Mouse (Mus musculus) embryonic facial prominence, embryonic 12.5 days (tissue): ENCODE results near the gene Rpl10l. TPM values are rescaled to one million over a fixed set of nuclear protein-coding genes. Genes with fewer than 3 reads are reported as not detected.

Experiments
- ATAC-seq: fragments of 200-750 bp; cut with Nextera tagmentation; 2 replicates; pipeline ENCODE4 v1.8.0; 2017; ENCODE audit not compliant: insufficient number of reproducible peaks, insufficient read depth, low FRiP score, low TSS enrichment
- H3K27ac ChIP-seq: fragments of 300-500 bp; sonication (generic); 2 replicates; pipeline ENCODE4 v1.5.1; 2016; ENCODE audit warnings: mild to moderate bottlenecking
- H3K27me3 ChIP-seq: fragments of 300-500 bp; sonication (generic); 2 replicates; pipeline ENCODE4 v1.6.1; 2016; ENCODE audit warnings: mild to moderate bottlenecking, moderate library complexity
- H3K36me3 ChIP-seq: fragments of 300-500 bp; sonication (generic); 2 replicates; pipeline ENCODE4 v1.6.1; 2016; ENCODE audit warnings: mild to moderate bottlenecking
- H3K4me1 ChIP-seq: fragments of 300-500 bp; sonication (generic); 2 replicates; pipeline ENCODE4 v1.6.1; 2016
- H3K4me2 ChIP-seq: fragments of 300-500 bp; sonication (generic); replicated peaks from 2 replicates; pipeline ENCODE4 v1.6.1; 2016; ENCODE audit warnings: mild to moderate bottlenecking, moderate library complexity
- H3K4me3 ChIP-seq: fragments of 300-500 bp; sonication (generic); 2 replicates; pipeline ENCODE4 v1.5.1; 2016; ENCODE audit warnings: mild to moderate bottlenecking
- H3K9ac ChIP-seq: fragments of 300-500 bp; sonication (generic); 2 replicates; pipeline ENCODE4 v1.6.1; 2016; ENCODE audit warnings: mild to moderate bottlenecking, moderate library complexity
- H3K9me3 ChIP-seq: fragments of 300-500 bp; sonication (generic); 2 replicates; pipeline ENCODE4 v1.6.1; 2016; ENCODE audit warnings: mild to moderate bottlenecking, moderate library complexity
- WGBS: fragments of 180-500 bp; shearing (Covaris S2); methylation state at CpG from one replicate; pipeline ENCODE4 v1.1.7; 2016; 5-methylcytosine and 5-hydroxymethylcytosine counted together
- polyA plus RNA-seq: library from polyadenylated mRNA; unstranded; fragments of >200 nt; fragmentation: Nextera tagmentation; extraction: Ambion mirVana; gene quantifications from 2 replicates; pipeline ENCODE4 v1.2.1, GENCODE M21; 2016

Rpl10l gene
- not detected in 2 replicates for polyA plus RNA-seq

DNA sequence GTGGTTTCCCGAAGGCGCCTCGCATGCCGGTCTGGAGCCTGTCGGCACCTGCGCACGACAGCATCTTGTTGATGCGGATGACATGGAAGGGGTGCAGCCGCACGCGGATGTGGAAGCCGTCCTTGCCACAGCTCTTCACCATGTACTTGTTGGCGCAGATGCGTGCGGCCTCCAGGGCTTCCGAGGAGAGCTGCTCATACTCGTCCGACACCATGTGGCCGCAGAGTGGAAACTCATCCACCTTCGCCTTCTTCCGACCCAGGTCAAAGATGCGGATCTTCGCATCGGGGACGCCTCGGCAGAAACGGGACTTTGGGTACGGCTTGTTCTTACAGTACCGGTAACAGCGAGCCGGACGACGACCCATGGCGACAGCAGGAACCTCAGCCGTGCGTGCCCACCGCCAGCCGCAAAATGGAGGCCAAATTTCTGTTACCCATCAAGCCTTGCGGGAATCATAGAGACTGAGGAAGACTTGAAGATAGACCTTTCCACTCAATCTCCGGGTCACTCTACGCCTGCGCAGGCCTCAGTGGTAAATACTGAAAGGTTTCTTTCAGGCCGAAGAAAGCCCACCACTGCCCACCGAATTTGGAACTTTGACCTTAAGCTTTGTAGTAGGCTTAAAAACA, at the start of gene Rpl10l:
Gene Rpl10l (minus strand): TSS at position 411 of the 632 bp plus-strand sequence.
- Histone ChIP-seq H3K9me3 (peaks cover 5% of the 10 kb centered on the region; the same call in 1 of the 2 replicates), H3K9ac (no peak within 1 kb of the TSS), H3K4me1 (no peaks in the 10 kb centered on the region), H3K27me3 (no peaks in the 10 kb centered on the region), H3K4me3 (no peak within 1 kb of the TSS), H3K27ac (no peak within 1 kb of the TSS), H3K4me2 (no peak within 1 kb of the TSS), H3K36me3 (no peaks in the 10 kb centered on the region)
- 97% methylated on average over 44 of the region's 44 CpGs for WGBS
- no peak for ATAC-seq

DNA sequence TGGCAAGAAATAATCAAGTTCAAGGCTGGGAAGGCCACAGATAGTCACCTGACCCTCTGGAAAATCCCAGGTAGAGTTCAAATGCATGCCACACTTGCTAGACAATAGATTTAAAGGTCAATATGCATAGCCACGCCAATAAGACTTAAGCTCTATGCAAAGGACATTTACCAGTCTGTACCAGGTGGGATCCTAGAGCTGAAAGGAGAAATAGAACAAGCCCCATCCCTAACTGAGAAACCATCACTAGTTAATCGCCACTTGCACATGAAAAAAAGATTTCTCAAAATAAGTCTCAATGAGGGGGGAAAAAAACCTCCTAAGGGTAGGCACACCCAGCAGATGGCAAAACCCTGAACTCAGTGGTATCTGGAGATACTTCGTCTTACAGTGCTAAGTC, 8.3 kb downstream of the Rpl10l start:
- Histone ChIP-seq H3K27me3 (no peaks in the 10 kb centered on the region), H3K27ac (no peak overlapping the region), H3K4me1 (no peaks in the 10 kb centered on the region), H3K9me3 (no peaks in the 10 kb centered on the region), H3K4me3 (no peak overlapping the region), H3K9ac (no peak overlapping the region), H3K36me3 (no peaks in the 10 kb centered on the region), H3K4me2 (no peak overlapping the region)
- 88% methylated on average over 3 of the region's 3 CpGs for WGBS
- no peak for ATAC-seq

GRCm38 (mm10) chr12:66245461-66246099, 38.6 kb downstream of the Rpl10l start:
- no peak overlapping the region for H3K4me2 ChIP-seq
- ATAC-seq, result no peak
- H3K4me1 ChIP-seq, result no peaks in the 10 kb centered on the region
- no peaks in the 10 kb centered on the region for H3K9me3 ChIP-seq
- H3K27ac ChIP-seq, result no peak overlapping the region
- H3K9ac ChIP-seq, result no peak overlapping the region
- WGBS, result 82% methylated on average over 6 of the region's 6 CpGs
- H3K4me3 ChIP-seq, result no peak overlapping the region
- no peaks in the 10 kb centered on the region for H3K27me3 ChIP-seq
- H3K36me3 ChIP-seq, result no peaks in the 10 kb centered on the region

GRCm38 (mm10) chr12:66234158-66234557, 50.0 kb downstream of the Rpl10l start:
- H3K36me3 ChIP-seq, result no peaks in the 10 kb centered on the region
- 75% methylated on average over 3 of the region's 3 CpGs for WGBS
- H3K27me3 ChIP-seq, result no peaks in the 10 kb centered on the region
- no peak overlapping the region for H3K27ac ChIP-seq
- no peak for ATAC-seq
- H3K9ac ChIP-seq, result no peak overlapping the region
- no peaks in the 10 kb centered on the region for H3K9me3 ChIP-seq
- no peak overlapping the region for H3K4me2 ChIP-seq
- no peak overlapping the region for H3K4me3 ChIP-seq
- no peaks in the 10 kb centered on the region for H3K4me1 ChIP-seq
